Mouse (Mus musculus): ENCODE measurements around the gene Slc7a11.

DNA sequence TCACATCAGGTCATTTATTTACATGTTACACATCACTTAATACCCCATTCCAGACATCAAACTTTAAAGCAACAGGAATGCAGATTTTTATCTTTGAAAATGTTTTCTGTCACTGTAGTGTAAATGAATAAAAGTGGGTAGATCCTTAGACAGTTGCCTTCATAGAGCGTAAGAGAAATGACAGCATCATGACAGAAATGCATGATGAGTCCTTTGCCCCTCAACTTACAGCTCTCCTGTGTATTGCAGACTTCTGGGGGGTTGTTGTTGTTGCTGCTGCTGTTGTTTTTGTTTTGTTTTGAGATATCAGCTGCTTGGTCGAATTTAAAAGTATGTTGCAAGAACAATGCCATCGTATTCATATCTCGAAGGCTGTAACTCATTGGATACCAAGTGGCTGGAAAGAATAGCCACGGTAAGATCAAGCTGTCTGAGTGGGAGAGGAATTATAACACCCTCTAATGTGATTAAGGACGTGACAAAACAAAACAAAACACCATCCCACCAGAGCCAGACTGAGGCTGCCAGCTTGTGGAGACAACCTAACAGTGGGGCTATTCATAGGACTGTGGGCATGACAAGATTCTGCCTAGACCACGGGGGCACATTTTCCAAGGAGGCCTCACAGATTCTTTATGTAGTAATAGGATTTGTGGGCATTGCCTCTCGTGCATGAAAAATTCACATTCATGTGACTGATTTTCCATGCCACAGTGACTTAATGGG is 557.0 kb downstream of the Slc7a11 start:
- TF ChIP-seq POLR2A (IDR thresholded peaks at IDR 0.05; ENCODE audit: insufficient read length, low read depth) (no peak), TCF12 (IDR thresholded peaks at IDR 0.05; ENCODE audit: insufficient read depth, poor library complexity, severe bottlenecking) (no peak), MYOG (IDR thresholded peaks at IDR 0.05; ENCODE audit: control insufficient read depth in 1 of 3, insufficient read depth in 1 of 3, insufficient read length in 2 of 3, low read depth in 2 of 3) (no peak)
